Mouse (Mus musculus) limb, embryonic 11.5 days (tissue): ENCODE results near the gene Vinac1. TPM values are rescaled to one million over a fixed set of nuclear protein-coding genes. Genes with fewer than 3 reads are reported as not detected.
"Not testable (repeated sequence)": the region's sequence is repeated elsewhere in the genome, so short reads cannot be mapped to it uniquely, and the experiment has no call there.

Experiments
- ATAC-seq: fragments of 200-750 bp; cut with Nextera tagmentation; 2 replicates; pipeline ENCODE4 v1.8.0; 2017; ENCODE audit warnings: low read depth; ENCODE audit not compliant: insufficient number of reproducible peaks, low FRiP score, low TSS enrichment
- DNase-seq: peaks from one replicate; pipeline ENCODE4 v3.0.0-alpha.2; 2015; ENCODE audit warnings: low spot score
- H3K27ac ChIP-seq: fragments of 300-500 bp; sonication (generic); replicated peaks from 2 replicates; pipeline ENCODE4 v1.5.1; 2014; ENCODE audit warnings: low read depth, mild to moderate bottlenecking, low read length
- H3K27me3 ChIP-seq: fragments of 300-500 bp; sonication (generic); 2 replicates; pipeline ENCODE4 v1.6.1; 2014; ENCODE audit warnings: mild to moderate bottlenecking, low read length, mixed read lengths; ENCODE audit not compliant: control insufficient read depth, insufficient read depth
- H3K36me3 ChIP-seq: fragments of 300-500 bp; sonication (generic); 2 replicates; pipeline ENCODE4 v1.6.1; 2014; ENCODE audit warnings: mild to moderate bottlenecking, low read length, moderate library complexity, mixed read lengths; ENCODE audit not compliant: control insufficient read depth, insufficient read depth
- H3K4me1 ChIP-seq: fragments of 300-500 bp; sonication (generic); 2 replicates; pipeline ENCODE4 v1.6.1; 2014; ENCODE audit warnings: low read length, mixed read lengths; ENCODE audit not compliant: control insufficient read depth, insufficient read depth
- H3K4me2 ChIP-seq: fragments of 300-500 bp; sonication (generic); 2 replicates; pipeline ENCODE4 v1.6.1; 2014; ENCODE audit warnings: low read depth, mild to moderate bottlenecking, moderate library complexity; ENCODE audit not compliant: severe bottlenecking
- H3K4me3 ChIP-seq: fragments of 300-500 bp; sonication (generic); 2 replicates; pipeline ENCODE4 v1.5.1; 2014; ENCODE audit warnings: low read depth, low read length
- H3K9ac ChIP-seq: fragments of 300-500 bp; sonication (generic); 2 replicates; pipeline ENCODE4 v1.6.1; 2014; ENCODE audit warnings: mild to moderate bottlenecking, low read length
- H3K9me3 ChIP-seq: fragments of 300-500 bp; sonication (generic); 2 replicates; pipeline ENCODE4 v1.6.1; 2016; ENCODE audit warnings: low read length; ENCODE audit not compliant: control insufficient read depth
- WGBS: fragments of 180-500 bp; shearing (Covaris S2); extraction: QIAGEN DNeasy Blood & Tissue Kit; methylation state at CpG from one replicate; pipeline ENCODE4 v1.1.7; 2014; 5-methylcytosine and 5-hydroxymethylcytosine counted together
- polyA plus RNA-seq: library from polyadenylated mRNA; unstranded; fragments of >200 nt; fragmentation: Nextera tagmentation; extraction: Ambion mirVana; gene quantifications from 2 replicates; pipeline ENCODE4 v1.2.1, GENCODE M21; 2014

Gene Vinac1
- polyA plus RNA-seq, 1 experiment from 2014 or later, result not detected

DNA sequence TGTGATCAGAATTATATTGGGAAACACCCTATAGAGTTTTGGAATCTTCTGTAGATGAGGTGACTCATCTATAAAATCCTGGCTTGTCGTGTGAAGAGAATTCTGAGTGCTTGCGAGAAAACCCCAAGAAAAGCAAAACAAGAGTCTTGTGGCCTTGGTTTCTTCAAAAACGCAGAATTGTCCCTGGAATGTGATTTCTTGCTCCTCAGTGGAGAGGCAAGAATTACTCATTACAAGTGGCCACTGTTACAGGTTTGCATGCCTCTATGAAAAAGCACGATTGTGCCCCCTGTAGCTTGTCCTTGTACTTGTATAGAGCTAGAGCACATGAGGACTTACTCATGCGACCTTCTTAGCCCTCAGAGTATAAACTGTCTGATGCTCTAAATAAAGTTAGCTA lies 12.6 kb downstream of the Vinac1 start:
- WGBS, result 88% methylated on average over 5 of the region's 5 CpGs
- DNase-seq, result no peak
- H3K4me3 ChIP-seq, result no peak overlapping the region
- H3K9ac ChIP-seq, result no peak overlapping the region
- H3K9me3 ChIP-seq, result no peaks in the 10 kb centered on the region
- peaks cover 7% of the 10 kb centered on the region; the same call in 1 of the 2 replicates for H3K4me1 ChIP-seq
- H3K27ac ChIP-seq, result no peak overlapping the region
- H3K36me3 ChIP-seq, result no peaks in the 10 kb centered on the region
- peaks cover 23% of the 10 kb centered on the region for H3K27me3 ChIP-seq
- ATAC-seq, result no peak
- no peak overlapping the region for H3K4me2 ChIP-seq

DNA sequence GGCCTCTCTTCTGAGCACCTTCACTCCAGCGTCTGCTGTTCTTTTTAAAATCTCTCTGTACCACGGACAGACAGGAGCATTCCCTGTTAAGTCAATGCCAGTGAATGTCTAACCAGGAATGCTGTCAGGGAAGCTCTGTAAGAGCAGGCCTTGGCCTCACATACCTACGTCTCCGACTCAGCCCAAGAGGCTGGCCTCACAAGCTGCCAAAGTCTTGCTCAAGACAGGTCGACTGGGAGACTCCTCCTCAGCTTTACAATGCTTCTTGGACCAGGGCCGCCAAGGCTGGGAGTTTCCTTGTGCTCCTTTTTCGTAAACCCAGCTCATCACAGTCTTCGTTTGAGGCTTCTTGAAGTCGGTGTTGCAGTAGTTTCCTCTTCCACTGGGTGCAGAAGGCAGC lies 23.2 kb downstream of the Vinac1 start:
- Histone ChIP-seq H3K9me3 (no peaks in the 10 kb centered on the region), H3K4me2 (no peak overlapping the region), H3K27ac (no peak overlapping the region), H3K9ac (no peak overlapping the region), H3K27me3 (no peaks in the 10 kb centered on the region), H3K4me1 (no peaks in the 10 kb centered on the region), H3K36me3 (no peaks in the 10 kb centered on the region), H3K4me3 (no peak overlapping the region)
- ATAC-seq (no peak), DNase-seq (no peak)
- 77% methylated on average over 9 of the region's 9 CpGs for WGBS

DNA sequence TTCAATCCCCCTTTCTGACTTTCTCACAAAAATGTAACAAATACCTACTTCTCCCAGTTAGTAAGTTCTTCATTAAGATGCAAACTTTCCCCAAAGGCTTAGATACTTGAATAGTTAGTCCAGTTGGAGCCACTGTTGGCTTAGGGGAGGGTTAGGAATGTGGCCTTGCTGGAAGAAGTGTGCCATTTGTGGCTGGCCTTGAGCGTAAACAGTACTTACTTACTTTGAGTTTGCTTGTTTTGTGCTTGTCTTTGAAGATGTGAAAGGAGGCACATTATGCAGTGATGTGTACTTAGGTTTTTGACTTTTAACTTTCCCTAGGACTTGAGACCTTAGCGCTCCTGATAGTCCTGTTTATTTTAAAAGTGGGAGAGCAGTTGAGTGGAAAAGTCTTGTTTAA lies 27.9 kb downstream of the Vinac1 start:
- H3K36me3 ChIP-seq, result no peaks in the 10 kb centered on the region
- no peak overlapping the region for H3K9ac ChIP-seq
- no peak overlapping the region for H3K4me3 ChIP-seq
- H3K4me2 ChIP-seq, result no peak overlapping the region
- no peak overlapping the region for H3K27ac ChIP-seq
- H3K4me1 ChIP-seq, result no peaks in the 10 kb centered on the region
- ATAC-seq (no peak), DNase-seq (no peak)
- WGBS, result 71% methylated on average over 2 of the region's 2 CpGs
- no peaks in the 10 kb centered on the region for H3K27me3 ChIP-seq
- H3K9me3 ChIP-seq, result no peaks in the 10 kb centered on the region

DNA sequence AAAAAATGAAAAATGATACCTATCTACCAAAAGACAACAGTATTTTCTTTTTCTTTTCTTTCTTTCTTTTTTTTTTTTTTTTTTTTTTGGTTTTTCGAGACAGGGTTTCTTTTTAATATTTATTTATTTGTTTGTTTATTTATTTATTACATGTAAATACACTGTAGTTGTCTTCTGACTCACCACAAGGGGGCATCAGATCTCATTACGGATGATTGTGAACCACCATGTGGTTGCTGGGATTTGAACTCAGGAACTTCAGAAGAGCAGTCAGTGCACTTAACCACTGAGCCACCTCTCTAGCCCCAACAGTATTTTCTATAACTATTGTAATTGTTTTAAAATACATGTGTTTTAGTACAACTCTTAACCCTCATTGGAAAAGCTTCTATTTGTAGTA lies 39.1 kb downstream of the Vinac1 start:
- H3K9ac ChIP-seq, H3K4me3 ChIP-seq, H3K36me3 ChIP-seq, ATAC-seq, H3K27ac ChIP-seq, DNase-seq, H3K4me1 ChIP-seq, H3K9me3 ChIP-seq, H3K27me3 ChIP-seq, H3K4me2 ChIP-seq: not testable (repeated sequence)
- 72% methylated on average over 2 of the region's 2 CpGs for WGBS

DNA sequence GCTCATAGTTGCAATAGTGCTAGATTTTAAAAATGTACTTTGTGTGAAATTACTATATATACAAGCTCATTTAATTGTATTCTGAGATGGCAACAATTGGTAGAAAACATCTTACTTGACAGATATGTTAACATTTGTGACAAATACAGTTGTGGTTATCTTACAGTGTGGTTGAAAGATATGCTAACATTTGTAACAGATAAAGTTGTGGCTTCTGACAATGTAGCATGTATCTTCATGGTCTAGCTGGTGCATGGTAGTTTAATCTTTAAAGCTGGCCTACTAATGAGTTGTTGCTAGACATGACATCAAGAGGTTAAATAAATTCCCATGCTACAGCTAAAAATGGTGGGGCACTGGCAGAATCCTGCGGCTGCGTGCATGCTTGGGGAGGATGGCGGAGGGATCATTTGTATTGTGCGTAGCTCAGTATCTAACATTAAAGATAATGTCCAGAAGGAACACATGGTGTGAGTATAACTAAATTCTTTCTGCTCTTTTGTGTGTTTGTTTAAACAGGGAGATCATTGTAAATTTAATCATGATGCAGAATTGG lies 41.7 kb downstream of the Vinac1 start:
- Histone ChIP-seq H3K36me3 (no peaks in the 10 kb centered on the region), H3K4me1 (no peaks in the 10 kb centered on the region), H3K4me3 (no peak overlapping the region), H3K9me3 (no peaks in the 10 kb centered on the region), H3K27ac (no peak overlapping the region), H3K27me3 (no peaks in the 10 kb centered on the region), H3K9ac (no peak overlapping the region), H3K4me2 (no peak overlapping the region)
- WGBS, result 78% methylated on average over 4 of the region's 4 CpGs
- no peak for DNase-seq
- no peak for ATAC-seq

DNA sequence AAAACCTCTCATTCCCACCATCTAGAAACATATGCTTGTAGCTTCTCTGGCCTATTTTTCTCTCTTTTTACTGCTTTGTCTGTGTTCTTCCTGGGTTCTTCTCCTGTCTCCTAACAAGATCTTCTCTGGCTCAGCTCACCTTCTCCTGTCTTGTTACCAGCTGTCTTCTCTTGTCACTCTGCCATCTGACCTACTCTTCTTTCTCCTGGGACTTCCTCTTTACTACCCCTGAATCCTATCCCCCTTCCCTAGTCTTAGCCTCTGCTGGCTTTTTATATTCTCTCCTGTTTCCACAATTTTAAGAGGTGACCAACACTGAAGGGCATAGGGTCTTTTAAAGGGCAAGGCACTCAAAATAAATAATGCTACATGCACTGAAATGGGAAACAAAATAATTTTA lies 43.1 kb downstream of the Vinac1 start:
- no peaks in the 10 kb centered on the region for H3K36me3 ChIP-seq
- H3K4me3 ChIP-seq, result no peak overlapping the region
- H3K4me1 ChIP-seq, result no peaks in the 10 kb centered on the region
- no peak overlapping the region for H3K4me2 ChIP-seq
- no peak overlapping the region for H3K27ac ChIP-seq
- H3K9me3 ChIP-seq, result no peaks in the 10 kb centered on the region
- no peaks in the 10 kb centered on the region for H3K27me3 ChIP-seq
- no peak overlapping the region for H3K9ac ChIP-seq
- no peak for ATAC-seq
- no peak for DNase-seq

DNA sequence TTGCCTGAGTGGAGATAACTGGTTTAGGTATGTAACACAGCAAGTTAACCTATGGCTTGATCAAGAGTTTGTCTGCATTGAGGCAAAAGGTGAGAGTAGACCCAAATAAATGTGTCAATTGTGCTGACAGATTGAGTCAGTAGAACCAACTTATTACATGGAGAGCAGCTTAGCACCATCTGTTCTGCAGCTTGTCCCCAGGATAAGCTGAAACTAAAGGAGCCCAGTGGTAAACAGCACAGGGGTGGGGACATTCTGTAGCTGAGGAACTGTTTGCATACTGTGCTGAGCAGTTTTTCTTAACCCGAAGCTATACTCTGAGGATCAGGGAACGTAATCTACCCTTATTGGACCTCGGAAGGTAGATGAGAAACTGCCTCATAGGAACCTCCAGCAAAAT lies 63.2 kb downstream of the Vinac1 start:
- H3K27me3 ChIP-seq, result no peaks in the 10 kb centered on the region
- H3K36me3 ChIP-seq, result no peaks in the 10 kb centered on the region
- no peaks in the 10 kb centered on the region for H3K9me3 ChIP-seq
- H3K27ac ChIP-seq, result no peak overlapping the region
- no peak for ATAC-seq
- H3K4me3 ChIP-seq, result no peak overlapping the region
- DNase-seq, result no peak
- WGBS, result 90% methylated on average over 3 of the region's 3 CpGs
- H3K4me2 ChIP-seq, result no peak overlapping the region
- no peaks in the 10 kb centered on the region for H3K4me1 ChIP-seq
- no peak overlapping the region for H3K9ac ChIP-seq

DNA sequence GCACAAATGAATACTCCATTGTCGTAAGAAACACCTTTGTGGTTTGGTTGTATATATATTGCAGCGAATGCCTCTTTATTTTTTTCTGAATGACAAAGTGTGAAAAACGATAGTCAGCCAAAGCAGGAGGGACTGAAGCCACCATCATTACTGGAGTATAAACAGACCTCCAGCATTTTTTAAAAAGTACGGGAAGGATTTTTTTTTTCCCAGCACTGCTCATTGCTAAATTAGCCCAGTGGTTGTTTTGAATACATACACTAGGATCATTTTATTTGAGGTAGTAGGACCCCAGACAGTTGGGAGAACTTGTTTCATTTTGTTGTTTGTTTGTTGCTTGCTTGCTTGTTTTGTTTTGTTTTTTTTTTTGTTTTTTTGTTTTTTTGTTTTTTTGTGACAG lies 72.4 kb downstream of the Vinac1 start:
- Histone ChIP-seq H3K4me1 (no peaks in the 10 kb centered on the region), H3K36me3 (no peaks in the 10 kb centered on the region), H3K9ac (no peak overlapping the region), H3K4me2 (no peak overlapping the region), H3K27me3 (no peaks in the 10 kb centered on the region), H3K4me3 (no peak overlapping the region), H3K27ac (no peak overlapping the region), H3K9me3 (no peaks in the 10 kb centered on the region)
- DNase-seq, result no peak
- 79% methylated on average over 4 of the region's 4 CpGs for WGBS
- ATAC-seq, result no peak
